Mouse (Mus musculus) heart, postnatal 0 days (tissue): Measurements from ENCODE around the gene Smad9.

ENCODE experiments used
- CTCF ChIP-seq: IDR thresholded peaks from 2 replicates; pipeline ENCODE4 v1.5.1; 2016; ENCODE audit warnings: antibody characterized with exemption, control low read depth, low read depth
- EP300 ChIP-seq: IDR thresholded peaks from 2 replicates; pipeline ENCODE4 v1.6.1; 2016; ENCODE audit warnings: antibody characterized with exemption, low read depth

- no peak for TF ChIP-seq CTCF
- TF ChIP-seq EP300 = no peak
Measured at GRCm38 (mm10) chr3:54753411-54753810, 2.0 kb upstream of the Smad9 start.
